ENCODE assay signal across 22 mouse cellular contexts in the genomic region with DNA sequence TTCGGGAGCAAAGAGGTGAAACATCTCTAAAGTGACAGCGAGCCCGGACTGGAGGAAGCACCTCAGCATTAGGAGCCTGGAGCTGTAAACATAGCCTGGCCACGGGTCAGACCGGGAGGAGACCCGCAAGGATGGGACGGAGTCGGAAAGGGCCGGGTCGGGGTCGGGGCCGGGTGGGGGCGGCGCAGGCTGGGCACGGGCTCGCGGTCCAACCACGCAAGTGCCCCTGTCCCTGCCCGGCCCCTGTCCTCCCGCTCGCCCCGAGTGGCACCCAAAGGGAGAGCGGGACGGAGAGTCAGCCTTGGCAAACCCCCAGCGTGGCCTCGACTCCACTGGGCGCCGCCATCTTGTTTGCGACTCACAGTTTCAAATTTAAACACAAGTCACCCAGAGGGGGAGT.
A peak's percentile ranks its signal among the peaks of the same experiment; 100 is the strongest.
DNase-seq lines count a peak whose midpoint lies in the region; ATAC-seq and TF ChIP-seq lines count a peak whose summit lies in the region.
"Had no signal": no experiment of that assay in that cellular context is flagged by ENCODE, and none has a peak within 500 bp of the region (broad histone marks: within the 10 kb centered on the region; RNA-seq: fewer than 3 reads in every experiment).

No protein-coding gene starts in this region.

- no peaks in the 10 kb centered on the region for H3K9me3 ChIP-seq in embryonic facial prominence, embryonic 11.5 days (replicated peaks; ENCODE audit: control insufficient read depth, low read length)
- no peaks in the 10 kb centered on the region for H3K9me3 ChIP-seq in embryonic facial prominence, embryonic 10.5 days
- H3K9me3 ChIP-seq in kidney, postnatal 0 days (replicated peaks; ENCODE audit: low read length): no peaks in the 10 kb centered on the region
- H3K9me3 ChIP-seq: forebrain, embryonic 10.5 days; forebrain, embryonic 13.5 days; heart, embryonic 13.5 days; hindbrain, embryonic 10.5 days; hindbrain, embryonic 13.5 days; intestine, embryonic 15.5 days had no signal

- TF ChIP-seq CTCF in kidney, postnatal 0 days (IDR thresholded peaks at IDR 0.05; ENCODE audit: low read depth): no peak

- H3K9ac ChIP-seq in embryonic facial prominence, embryonic 11.5 days (replicated peaks; ENCODE audit: low read length): no peak overlapping the region
- no peak overlapping the region for H3K9ac ChIP-seq in kidney, postnatal 0 days (ENCODE audit: low read depth, low read length)
- H3K9ac ChIP-seq: forebrain, embryonic 13.5 days; heart, embryonic 13.5 days; hindbrain, embryonic 13.5 days; intestine, embryonic 15.5 days had no signal

- H3K4me2 ChIP-seq in embryonic facial prominence, embryonic 11.5 days (ENCODE audit: low read depth, low read length): no peak overlapping the region
- no peak overlapping the region for H3K4me2 ChIP-seq in kidney, postnatal 0 days (ENCODE audit: low read length)
- H3K4me2 ChIP-seq: forebrain, embryonic 13.5 days; heart, embryonic 13.5 days; hindbrain, embryonic 13.5 days; intestine, embryonic 15.5 days had no signal

- 94% methylated on average over 25 of the region's 29 CpGs for WGBS in embryonic facial prominence, embryonic 11.5 days
- 94% methylated on average over 29 of the region's 29 CpGs for WGBS in embryonic facial prominence, embryonic 10.5 days
- WGBS in kidney, postnatal 0 days: 96% methylated on average over 29 of the region's 29 CpGs
- 96% methylated on average over 29 of the region's 29 CpGs for WGBS in macrophage (ENCODE audit: missing documents)

- peak; percentile 45; the same call in 1 of the 2 replicates for ATAC-seq in embryonic facial prominence, embryonic 11.5 days (replicated peaks; ENCODE audit: insufficient number of reproducible peaks, low FRiP score, low TSS enrichment, low read depth)
- ATAC-seq in kidney, postnatal 0 days (replicated peaks; ENCODE audit: low FRiP score, low read depth): 0 out of 2 replicates have a peak, but pooled peaks have one; percentile 36
- ATAC-seq: forebrain, embryonic 13.5 days; forebrain, embryonic 16.5 days; hindbrain, embryonic 16.5 days; intestine, embryonic 15.5 days had no signal

- H3K4me3 ChIP-seq in embryonic facial prominence, embryonic 11.5 days (ENCODE audit: low read depth, low read length): no peak overlapping the region
- H3K4me3 ChIP-seq in embryonic facial prominence, embryonic 10.5 days: no peak overlapping the region
- H3K4me3 ChIP-seq in kidney, postnatal 0 days (replicated peaks; ENCODE audit: low read depth, low read length): no peak overlapping the region
- no peak overlapping the region for H3K4me3 ChIP-seq in macrophage (ENCODE audit: inconsistent target)
- H3K4me3 ChIP-seq: forebrain, embryonic 10.5 days; forebrain, embryonic 13.5 days; heart, embryonic 13.5 days; hindbrain, embryonic 10.5 days; hindbrain, embryonic 13.5 days; intestine, embryonic 15.5 days had no signal

- H3K79me2 ChIP-seq in macrophage (ENCODE audit: inconsistent target): no peaks in the 10 kb centered on the region

- H3K27me3 ChIP-seq in embryonic facial prominence, embryonic 11.5 days (ENCODE audit: control insufficient read depth, insufficient read depth, low read length): no peaks in the 10 kb centered on the region
- H3K27me3 ChIP-seq in embryonic facial prominence, embryonic 10.5 days (replicated peaks; ENCODE audit: low read depth, poor library complexity, severe bottlenecking): no peaks in the 10 kb centered on the region
- H3K27me3 ChIP-seq in kidney, postnatal 0 days (ENCODE audit: insufficient read depth, low read length): no peaks in the 10 kb centered on the region
- H3K27me3 ChIP-seq: forebrain, embryonic 13.5 days; heart, embryonic 13.5 days; hindbrain, embryonic 13.5 days; intestine, embryonic 15.5 days had no signal

- no peaks in the 10 kb centered on the region for H3K36me3 ChIP-seq in embryonic facial prominence, embryonic 11.5 days (replicated peaks; ENCODE audit: control insufficient read depth, insufficient read depth, low read depth, low read length)
- H3K36me3 ChIP-seq in embryonic facial prominence, embryonic 10.5 days (replicated peaks): no peaks in the 10 kb centered on the region
- H3K36me3 ChIP-seq in kidney, postnatal 0 days (ENCODE audit: insufficient read depth, low read length): no peaks in the 10 kb centered on the region
- H3K36me3 ChIP-seq in macrophage (ENCODE audit: inconsistent target): no peaks in the 10 kb centered on the region
- H3K36me3 ChIP-seq: forebrain, embryonic 10.5 days; heart, embryonic 13.5 days; hindbrain, embryonic 10.5 days; hindbrain, embryonic 13.5 days; intestine, embryonic 15.5 days had no signal

- H3K4me1 ChIP-seq in embryonic facial prominence, embryonic 11.5 days (ENCODE audit: control insufficient read depth, insufficient read depth, low read length): no peaks in the 10 kb centered on the region
- peaks cover 4% of the 10 kb centered on the region; the same call in 1 of the 2 replicates for H3K4me1 ChIP-seq in embryonic facial prominence, embryonic 10.5 days
- H3K4me1 ChIP-seq in kidney, postnatal 0 days (replicated peaks; ENCODE audit: insufficient read depth, low read length): no peaks in the 10 kb centered on the region
- H3K4me1 ChIP-seq: forebrain, embryonic 10.5 days; forebrain, embryonic 13.5 days; intestine, embryonic 15.5 days had no signal

- DNase-seq in embryonic facial prominence, embryonic 11.5 days (ENCODE audit: low spot score): no peak
- no peak for DNase-seq in embryonic facial prominence, embryonic 10.5 days (ENCODE audit: low spot score)
- no peak for DNase-seq in kidney, postnatal 0 days (ENCODE audit: low spot score)
- no peak for DNase-seq in kidney, postnatal 10 days
- peak; percentile 21 for DNase-seq in R1 (ENCODE audit: low read depth, low spot score)
- DNase-seq in adrenal gland, postnatal 10 days: no peak
- no peak for DNase-seq in ovary, postnatal 36 days (ENCODE audit: low spot score)
- DNase-seq: adrenal gland, postnatal 14 days; cerebellum, adult 18-20 months; cerebellum, adult 9-10 months; cerebellum, postnatal 25 days; gastrocnemius, postnatal 14 days; kidney, adult 11 months had no signal

- H3K27ac ChIP-seq in embryonic facial prominence, embryonic 11.5 days (replicated peaks; ENCODE audit: low read depth, low read length): no peak overlapping the region
- H3K27ac ChIP-seq in embryonic facial prominence, embryonic 10.5 days (replicated peaks): no peak overlapping the region
- H3K27ac ChIP-seq in kidney, postnatal 0 days: no peak overlapping the region
- H3K27ac ChIP-seq in macrophage: peak overlapping the region; percentile 57
- H3K27ac ChIP-seq: forebrain, embryonic 10.5 days; forebrain, embryonic 13.5 days; heart, embryonic 13.5 days; hindbrain, embryonic 10.5 days; hindbrain, embryonic 13.5 days; intestine, embryonic 15.5 days had no signal
